In genomic region chr16:95550496-95550895, GRCm38 (mm10) we compare ENCODE assay signal across 13 mouse cellular contexts.
"Had no signal": no experiment of that assay in that cellular context is flagged by ENCODE, and none has a peak within 500 bp of the region (broad histone marks: within the 10 kb centered on the region; RNA-seq: fewer than 3 reads in every experiment).

No protein-coding gene starts in this region.

- H3K27me3 ChIP-seq: limb, embryonic 13.5 days; liver, embryonic 12.5 days; lung, embryonic 15.5 days; midbrain, embryonic 12.5 days had no signal

- DNase-seq: kidney, adult 18-20 months; kidney, postnatal 10 days; kidney, postnatal 4 days; lung, postnatal 4 days; right cerebral cortex, postnatal 14 days; thymus, postnatal 36 days had no signal

- H3K9ac ChIP-seq: limb, embryonic 13.5 days; liver, embryonic 12.5 days; lung, embryonic 15.5 days; midbrain, embryonic 12.5 days had no signal

- H3K9me3 ChIP-seq: limb, embryonic 13.5 days; liver, embryonic 12.5 days; lung, embryonic 15.5 days; megakaryocyte, embryonic 14.5 days; midbrain, embryonic 12.5 days had no signal

- H3K27ac ChIP-seq: layer of hippocampus, adult 2 months; limb, embryonic 13.5 days; liver, embryonic 12.5 days; lung, embryonic 15.5 days; midbrain, embryonic 12.5 days had no signal

- H3K4me1 ChIP-seq: liver, embryonic 12.5 days; megakaryocyte, embryonic 14.5 days; midbrain, embryonic 12.5 days had no signal

- H3K36me3 ChIP-seq: liver, embryonic 12.5 days; lung, embryonic 15.5 days; midbrain, embryonic 12.5 days had no signal

- H3K4me3 ChIP-seq: layer of hippocampus, adult 2 months; limb, embryonic 13.5 days; liver, embryonic 12.5 days; lung, embryonic 15.5 days; megakaryocyte, embryonic 14.5 days; midbrain, embryonic 12.5 days had no signal

- H3K4me2 ChIP-seq: limb, embryonic 13.5 days; liver, embryonic 12.5 days; lung, embryonic 15.5 days; midbrain, embryonic 12.5 days had no signal

- ATAC-seq: liver, embryonic 12.5 days; midbrain, embryonic 16.5 days had no signal
